Mouse (Mus musculus) heart, embryonic 11.5 days (tissue): ENCODE measurements around the gene Dock2. TPM values are rescaled to one million over a fixed set of nuclear protein-coding genes. Genes with fewer than 3 reads are reported as not detected.

Experiments used
- ATAC-seq: fragments of 200-750 bp; cut with Nextera tagmentation; replicated peaks from 2 replicates; pipeline ENCODE4 v1.8.0; 2017; ENCODE audit warnings: moderate library complexity; ENCODE audit not compliant: insufficient number of reproducible peaks, low FRiP score, low TSS enrichment
- H3K27ac ChIP-seq: fragments of 300-500 bp; sonication (generic); 2 replicates; pipeline ENCODE4 v1.5.1; 2014; ENCODE audit warnings: mild to moderate bottlenecking, low read depth, low read length
- H3K27me3 ChIP-seq: fragments of 300-500 bp; sonication (generic); 2 replicates; pipeline ENCODE4 v1.6.1; 2014; ENCODE audit warnings: mild to moderate bottlenecking, low read length, mixed read lengths; ENCODE audit not compliant: control insufficient read depth, insufficient read depth
- H3K36me3 ChIP-seq: fragments of 300-500 bp; sonication (generic); 2 replicates; pipeline ENCODE4 v1.6.1; 2014; ENCODE audit warnings: mild to moderate bottlenecking, low read length, moderate library complexity, mixed read lengths; ENCODE audit not compliant: control insufficient read depth, insufficient read depth
- H3K4me1 ChIP-seq: fragments of 300-500 bp; sonication (generic); 2 replicates; pipeline ENCODE4 v1.6.1; 2014; ENCODE audit warnings: low read length; ENCODE audit not compliant: control insufficient read depth, insufficient read depth
- H3K4me2 ChIP-seq: fragments of 300-500 bp; sonication (generic); 2 replicates; pipeline ENCODE4 v1.6.1; 2014; ENCODE audit warnings: mild to moderate bottlenecking, moderate library complexity
- H3K4me3 ChIP-seq: fragments of 300-500 bp; sonication (generic); 2 replicates; pipeline ENCODE4 v1.5.1; 2014; ENCODE audit warnings: low read depth, low read length
- H3K9ac ChIP-seq: fragments of 300-500 bp; sonication (generic); 2 replicates; pipeline ENCODE4 v1.6.1; 2014; ENCODE audit warnings: mild to moderate bottlenecking, low read depth, low read length, moderate library complexity
- H3K9me3 ChIP-seq: fragments of 300-500 bp; sonication (generic); replicated peaks from 2 replicates; pipeline ENCODE4 v1.6.1; 2016; ENCODE audit warnings: low read length; ENCODE audit not compliant: control insufficient read depth
- WGBS: fragments of 180-500 bp; shearing (Covaris S2); extraction: QIAGEN DNeasy Blood & Tissue Kit; methylation state at CpG from one replicate; pipeline ENCODE4 v1.1.7; 2014; ENCODE audit not compliant: insufficient replicate concordance; 5-methylcytosine and 5-hydroxymethylcytosine counted together
- polyA plus RNA-seq: library from polyadenylated mRNA; unstranded; fragments of >200 nt; fragmentation: Nextera tagmentation; extraction: Ambion mirVana; gene quantifications from 2 replicates; pipeline ENCODE4 v1.2.1, GENCODE M21; 2014

Gene Dock2
- polyA plus RNA-seq, 1 experiment from 2014 or later: 0.96 TPM

GRCm38 (mm10) chr11:34421061-34421460 lies 362.6 kb downstream of the Dock2 start:
- Histone ChIP-seq H3K9ac (no peak overlapping the region), H3K4me3 (no peak overlapping the region), H3K27me3 (no peaks in the 10 kb centered on the region), H3K27ac (no peak overlapping the region), H3K9me3 (no peaks in the 10 kb centered on the region), H3K4me1 (no peaks in the 10 kb centered on the region), H3K4me2 (no peak overlapping the region), H3K36me3 (no peaks in the 10 kb centered on the region)
- 72% methylated on average over 6 of the region's 6 CpGs for WGBS
- ATAC-seq: no peak

- Histone ChIP-seq H3K36me3 (no peaks in the 10 kb centered on the region), H3K27me3 (no peaks in the 10 kb centered on the region), H3K9me3 (no peaks in the 10 kb centered on the region), H3K4me3 (no peak overlapping the region), H3K9ac (no peak overlapping the region), H3K27ac (no peak overlapping the region), H3K4me1 (no peaks in the 10 kb centered on the region), H3K4me2 (no peak overlapping the region)
- ATAC-seq: no peak
- WGBS: 81% methylated on average over 3 of the region's 3 CpGs
Observed at GRCm38 (mm10) chr11:34416619-34416979, 367.1 kb downstream of the Dock2 start.

GRCm38 (mm10) chr11:34415884-34416618 lies 367.6 kb downstream of the Dock2 start:
- Histone ChIP-seq H3K4me1 (no peaks in the 10 kb centered on the region), H3K4me3 (no peak overlapping the region), H3K4me2 (no peak overlapping the region), H3K27me3 (no peaks in the 10 kb centered on the region), H3K36me3 (no peaks in the 10 kb centered on the region), H3K9ac (no peak overlapping the region), H3K9me3 (no peaks in the 10 kb centered on the region), H3K27ac (no peak overlapping the region)
- ATAC-seq: no peak
- WGBS: 53% methylated on average over 9 of the region's 9 CpGs

DNA sequence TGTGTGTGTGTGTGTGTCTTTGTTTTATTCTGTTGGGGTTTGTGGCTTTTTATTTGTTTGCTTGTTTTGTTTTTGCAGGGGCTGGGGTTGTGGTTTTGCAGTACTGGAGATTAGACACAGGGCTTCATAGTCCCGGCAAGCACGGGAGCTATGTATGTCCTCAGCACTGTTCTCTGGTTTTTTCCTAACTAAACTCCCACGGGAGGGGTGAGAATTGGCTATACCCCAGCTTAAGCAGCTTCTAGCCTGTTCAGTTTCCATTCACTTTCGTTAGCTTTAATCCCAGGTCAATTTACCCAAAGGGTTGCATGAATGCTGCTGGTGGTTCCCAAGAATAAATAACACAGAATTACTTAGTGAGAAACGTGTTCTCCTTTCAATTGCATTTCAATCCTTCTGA lies 376.8 kb downstream of the Dock2 start:
- Histone ChIP-seq H3K36me3 (no peaks in the 10 kb centered on the region), H3K9ac (no peak overlapping the region), H3K27ac (no peak overlapping the region), H3K4me2 (no peak overlapping the region), H3K27me3 (no peaks in the 10 kb centered on the region), H3K9me3 (no peaks in the 10 kb centered on the region), H3K4me3 (no peak overlapping the region), H3K4me1 (0 out of 2 replicates have a peak, but pooled peaks cover 2% of the 10 kb centered on the region)
- ATAC-seq: no peak
- 38% methylated on average over 5 of the region's 5 CpGs for WGBS

DNA sequence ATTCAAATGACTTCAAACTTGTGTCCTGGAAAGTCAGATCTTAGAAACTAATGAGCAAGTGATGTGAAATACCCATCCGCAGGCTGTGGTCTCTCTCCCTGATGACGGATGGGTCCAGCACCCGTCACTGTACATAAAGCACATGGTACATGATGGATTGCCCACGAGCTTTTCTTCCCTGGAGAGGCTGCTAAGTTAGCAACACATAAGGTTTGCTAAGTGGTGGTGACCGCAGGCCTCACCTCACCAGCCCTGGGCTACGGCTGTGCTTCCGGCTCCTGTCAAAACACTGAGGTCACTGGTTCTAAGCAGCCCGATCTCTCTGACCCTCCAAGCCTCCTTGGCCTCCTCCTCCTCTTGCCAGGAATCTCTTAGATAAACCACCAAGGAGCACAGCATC lies 377.4 kb downstream of the Dock2 start:
- no peak for ATAC-seq
- Histone ChIP-seq H3K9ac (no peak overlapping the region), H3K4me3 (no peak overlapping the region), H3K9me3 (no peaks in the 10 kb centered on the region), H3K27me3 (no peaks in the 10 kb centered on the region), H3K27ac (no peak overlapping the region), H3K36me3 (no peaks in the 10 kb centered on the region), H3K4me1 (0 out of 2 replicates have a peak, but pooled peaks cover 2% of the 10 kb centered on the region), H3K4me2 (no peak overlapping the region)
- WGBS: 52% methylated on average over 8 of the region's 8 CpGs

GRCm38 (mm10) chr11:34405311-34405710 lies 378.4 kb downstream of the Dock2 start:
- 84% methylated on average over 1 of the region's 1 CpGs for WGBS

DNA sequence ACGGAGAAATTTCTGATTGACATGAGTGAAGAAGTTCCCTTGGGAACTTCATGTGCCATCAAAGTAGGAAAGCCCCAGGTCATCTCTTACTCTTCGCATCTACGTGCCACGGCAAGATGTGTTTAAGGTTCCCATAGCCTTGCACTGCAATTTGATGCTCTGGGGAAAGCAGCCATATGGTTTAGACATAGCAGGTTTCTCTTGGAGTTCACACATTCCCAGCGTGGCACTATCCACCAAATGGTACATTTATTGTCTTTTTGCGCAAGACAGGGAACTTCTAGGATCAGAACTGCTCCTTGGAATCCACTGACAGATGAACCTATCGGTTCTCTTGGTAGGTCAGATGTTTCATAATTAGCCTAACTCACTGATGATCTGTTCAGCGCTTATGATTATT lies 382.3 kb downstream of the Dock2 start:
- H3K9ac ChIP-seq: no peak overlapping the region
- H3K4me1 ChIP-seq: no peaks in the 10 kb centered on the region
- H3K36me3 ChIP-seq: no peaks in the 10 kb centered on the region
- H3K27ac ChIP-seq: no peak overlapping the region
- no peak for ATAC-seq
- no peaks in the 10 kb centered on the region for H3K9me3 ChIP-seq
- 90% methylated on average over 8 of the region's 8 CpGs for WGBS
- no peak overlapping the region for H3K4me2 ChIP-seq
- no peak overlapping the region for H3K4me3 ChIP-seq
- H3K27me3 ChIP-seq: no peaks in the 10 kb centered on the region

More at GRCm38 (mm10) chr11:34405311-34405710, 378.4 kb downstream of the Dock2 start:
- H3K27ac ChIP-seq: no peak overlapping the region
- no peaks in the 10 kb centered on the region for H3K27me3 ChIP-seq
- no peak for ATAC-seq
- H3K36me3 ChIP-seq: no peaks in the 10 kb centered on the region
- H3K9me3 ChIP-seq: no peaks in the 10 kb centered on the region
- H3K9ac ChIP-seq: no peak overlapping the region
- H3K4me2 ChIP-seq: no peak overlapping the region
- no peak overlapping the region for H3K4me3 ChIP-seq
- 0 out of 2 replicates have a peak, but pooled peaks cover 2% of the 10 kb centered on the region for H3K4me1 ChIP-seq

DNA sequence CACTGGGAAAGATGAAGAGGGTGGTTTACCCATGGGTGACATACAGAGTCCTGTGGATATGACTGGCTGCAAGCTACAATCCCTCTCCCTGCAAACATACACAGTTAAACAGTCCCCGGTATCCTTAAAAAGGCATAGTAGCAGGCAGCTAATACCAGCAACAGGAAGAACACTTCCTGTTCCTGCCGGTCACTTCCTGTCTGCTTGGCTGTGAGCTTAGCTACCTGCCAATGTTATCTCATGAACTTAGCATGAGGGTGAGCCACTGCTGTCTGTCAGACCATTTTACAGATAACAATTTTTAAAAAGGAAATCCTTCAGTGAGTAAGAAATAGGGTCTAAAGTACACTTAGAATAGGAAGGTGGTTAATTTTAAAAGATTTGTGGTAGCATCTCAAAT lies 385.1 kb downstream of the Dock2 start:
- Histone ChIP-seq H3K4me2 (no peak overlapping the region), H3K27me3 (no peaks in the 10 kb centered on the region), H3K9me3 (no peaks in the 10 kb centered on the region), H3K9ac (no peak overlapping the region), H3K27ac (no peak overlapping the region), H3K4me1 (no peaks in the 10 kb centered on the region), H3K4me3 (no peak overlapping the region), H3K36me3 (no peaks in the 10 kb centered on the region)
- 60% methylated on average over 2 of the region's 2 CpGs for WGBS
- ATAC-seq: no peak

DNA sequence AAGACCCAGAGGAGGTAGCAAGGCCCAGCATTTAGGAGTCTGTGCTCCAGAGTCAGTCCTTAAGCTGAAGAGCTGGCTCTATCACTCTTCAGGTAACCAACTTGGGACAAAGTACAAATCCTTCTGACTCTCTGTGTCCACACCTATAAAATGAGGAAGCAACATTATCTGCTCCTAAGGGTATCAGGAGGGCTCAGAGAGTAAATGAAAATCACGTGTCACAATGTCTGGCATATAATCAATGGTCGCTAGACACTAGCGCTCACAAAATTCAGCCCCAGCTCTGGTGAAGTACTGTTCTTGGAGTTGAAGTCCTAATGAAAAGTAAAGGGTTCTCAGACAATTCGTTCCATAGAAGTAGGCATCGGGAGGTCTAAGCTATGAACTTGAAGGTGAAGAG lies 386.0 kb downstream of the Dock2 start:
- H3K36me3 ChIP-seq: no peaks in the 10 kb centered on the region
- no peak overlapping the region for H3K4me3 ChIP-seq
- no peak for ATAC-seq
- 89% methylated on average over 5 of the region's 5 CpGs for WGBS
- H3K9ac ChIP-seq: no peak overlapping the region
- no peak overlapping the region for H3K4me2 ChIP-seq
- H3K27ac ChIP-seq: no peak overlapping the region
- no peaks in the 10 kb centered on the region for H3K9me3 ChIP-seq
- no peaks in the 10 kb centered on the region for H3K4me1 ChIP-seq
- no peaks in the 10 kb centered on the region for H3K27me3 ChIP-seq
